11 mouse cellular contexts compared by ENCODE assay signal in the genomic region with DNA sequence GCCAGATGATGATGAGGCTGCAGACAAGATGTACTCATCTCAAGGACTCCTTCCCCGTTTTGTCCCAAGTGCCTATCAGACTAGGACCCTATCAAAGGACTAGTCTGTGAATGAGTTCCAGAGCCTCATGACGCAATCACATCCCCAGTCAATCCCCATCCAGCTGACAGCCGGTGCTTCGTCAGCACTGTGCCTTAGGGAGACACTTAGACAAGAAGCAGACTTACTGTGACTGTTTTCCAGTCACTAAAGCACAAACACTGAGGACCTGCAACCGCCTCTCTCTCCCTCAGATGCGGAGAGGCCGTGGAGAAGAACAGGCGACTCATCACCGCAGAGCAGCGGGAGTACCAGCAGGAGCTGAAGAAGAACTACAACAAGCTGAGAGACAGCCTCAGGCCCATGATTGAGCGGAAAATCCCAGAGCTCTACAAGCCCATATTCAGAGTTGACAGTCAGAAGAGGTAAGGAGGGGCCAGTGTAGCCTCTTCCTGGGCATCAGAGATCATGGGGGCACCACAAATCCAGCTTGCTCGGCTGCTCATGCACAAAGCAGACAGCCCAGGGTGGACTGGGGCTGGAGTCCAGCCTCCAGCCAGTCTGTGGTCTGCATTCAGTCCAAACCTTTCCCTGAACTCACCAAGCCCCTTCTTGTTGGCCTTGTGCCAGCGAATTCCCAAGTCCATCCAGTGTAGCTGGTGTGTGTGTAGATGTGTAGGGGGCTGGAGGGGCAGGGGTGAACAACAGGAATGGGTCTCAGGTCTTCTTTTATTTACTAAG. TPM values are rescaled to one million over a fixed set of nuclear protein-coding genes. Genes with fewer than 3 reads are reported as not detected.
A peak's percentile ranks its signal among the peaks of the same experiment; 100 is the strongest.
DNase-seq lines count a peak whose midpoint lies in the region; ATAC-seq and TF ChIP-seq lines count a peak whose summit lies in the region.
"Had no signal": no experiment of that assay in that cellular context is flagged by ENCODE, and none has a peak within 500 bp of the region (broad histone marks: within the 10 kb centered on the region; RNA-seq: fewer than 3 reads in every experiment).

No protein-coding gene starts in this region.

- peaks cover 11% of the 10 kb centered on the region in 2 experiments for H3K4me1 ChIP-seq in heart, embryonic 14.5 days (ENCODE audit: control insufficient read depth in 2 of 2, insufficient read depth in 2 of 2, low read length in 2 of 2)
- H3K4me1 ChIP-seq in stomach, embryonic 14.5 days (ENCODE audit: control insufficient read depth, insufficient read depth, low read length) = 0 out of 2 replicates have a peak, but pooled peaks cover 3% of the 10 kb centered on the region
- H3K4me1 ChIP-seq in stomach, postnatal 0 days (replicated peaks; ENCODE audit: control insufficient read depth, insufficient read depth) = no peaks in the 10 kb centered on the region
- H3K4me1 ChIP-seq in kidney, embryonic 15.5 days = peaks cover 28% of the 10 kb centered on the region

- H3K4me3 ChIP-seq in heart, embryonic 14.5 days (ENCODE audit: control insufficient read depth in 1 of 2, insufficient read depth in 1 of 2, low read depth in 1 of 2, low read length in 2 of 2) = no peak overlapping the region
- no peak overlapping the region for H3K4me3 ChIP-seq in stomach, embryonic 14.5 days (ENCODE audit: low read depth, low read length)
- no peak overlapping the region for H3K4me3 ChIP-seq in stomach, postnatal 0 days (ENCODE audit: low read depth, low read length)
- H3K4me3 ChIP-seq in kidney, embryonic 15.5 days (replicated peaks) = no peak overlapping the region
- H3K4me3 ChIP-seq: left cerebral cortex, adult 2 months had no signal

- no peak for TF ChIP-seq EP300 in stomach, postnatal 0 days (optimal IDR thresholded peaks at IDR 0.05)

- 45% methylated on average over 13 of the region's 13 CpGs for WGBS in heart, embryonic 14.5 days
- 69% methylated on average over 13 of the region's 13 CpGs for WGBS in stomach, embryonic 14.5 days
- 72% methylated on average over 13 of the region's 13 CpGs for WGBS in stomach, postnatal 0 days
- WGBS in kidney, embryonic 15.5 days = 65% methylated on average over 13 of the region's 13 CpGs

- no peak for DNase-seq in heart, adult 8-10 months (ENCODE audit: low spot score)
- DNase-seq in stomach, postnatal 0 days (ENCODE audit: low spot score) = no peak
- DNase-seq in urinary bladder, postnatal 10 days (ENCODE audit: low spot score) = no peak
- DNase-seq in T-cell, adult 2 months (ENCODE audit: low spot score) = no peak
- DNase-seq in right cerebral cortex, adult 18-20 months = no peak
- DNase-seq: right cerebral cortex, postnatal 14 days had no signal

- no peaks in the 10 kb centered on the region for H3K27me3 ChIP-seq in heart, embryonic 14.5 days (ENCODE audit: control insufficient read depth, insufficient read depth, low read length)
- no peaks in the 10 kb centered on the region for H3K27me3 ChIP-seq in stomach, embryonic 14.5 days (ENCODE audit: control insufficient read depth, insufficient read depth, low read length)
- H3K27me3 ChIP-seq in stomach, postnatal 0 days (ENCODE audit: control insufficient read depth, insufficient read depth, low read length) = no peaks in the 10 kb centered on the region
- no peaks in the 10 kb centered on the region for H3K27me3 ChIP-seq in kidney, embryonic 15.5 days
- H3K27me3 ChIP-seq: CH12.LX had no signal

- H3K9me3 ChIP-seq in heart, embryonic 14.5 days (ENCODE audit: control insufficient read depth, low read length) = no peaks in the 10 kb centered on the region
- H3K9me3 ChIP-seq in stomach, embryonic 14.5 days (ENCODE audit: control insufficient read depth, low read depth, low read length) = no peaks in the 10 kb centered on the region
- no peaks in the 10 kb centered on the region for H3K9me3 ChIP-seq in stomach, postnatal 0 days (ENCODE audit: control insufficient read depth, low read length)
- H3K9me3 ChIP-seq in kidney, embryonic 15.5 days (replicated peaks) = no peaks in the 10 kb centered on the region

- no peak for TF ChIP-seq CTCF in stomach, postnatal 0 days (IDR thresholded peaks at IDR 0.05; ENCODE audit: low read depth)

- peak overlapping the region; percentile 7; the same call in 1 of the 2 replicates for H3K9ac ChIP-seq in heart, embryonic 14.5 days (ENCODE audit: low read length)
- H3K9ac ChIP-seq in stomach, embryonic 14.5 days (replicated peaks; ENCODE audit: low read depth, low read length) = no peak overlapping the region
- no peak overlapping the region for H3K9ac ChIP-seq in stomach, postnatal 0 days (ENCODE audit: low read length)
- no peak overlapping the region for H3K9ac ChIP-seq in kidney, embryonic 15.5 days

- ATAC-seq in heart, embryonic 14.5 days (ENCODE audit: insufficient number of reproducible peaks, insufficient read depth, low FRiP score, low read depth) = no peak
- 0 out of 2 replicates have a peak, but pooled peaks have one; percentile 65 for ATAC-seq in stomach, embryonic 14.5 days (ENCODE audit: insufficient number of reproducible peaks, insufficient read depth, low FRiP score, low read depth)
- no peak for ATAC-seq in stomach, postnatal 0 days (ENCODE audit: low FRiP score, low TSS enrichment)
- ATAC-seq in kidney, embryonic 15.5 days (replicated peaks; ENCODE audit: low FRiP score) = peak; percentile 86

- no peaks in the 10 kb centered on the region for H3K36me3 ChIP-seq in heart, embryonic 14.5 days (ENCODE audit: control insufficient read depth, insufficient read depth, low read length)
- H3K36me3 ChIP-seq in stomach, embryonic 14.5 days (ENCODE audit: control insufficient read depth, insufficient read depth, low read length) = no peaks in the 10 kb centered on the region
- H3K36me3 ChIP-seq in stomach, postnatal 0 days (ENCODE audit: control insufficient read depth, insufficient read depth, low read length) = no peaks in the 10 kb centered on the region; the same call in 1 of the 2 replicates
- no peaks in the 10 kb centered on the region for H3K36me3 ChIP-seq in kidney, embryonic 15.5 days

- H3K4me2 ChIP-seq in heart, embryonic 14.5 days (ENCODE audit: low read length) = no peak overlapping the region
- no peak overlapping the region for H3K4me2 ChIP-seq in stomach, embryonic 14.5 days (replicated peaks; ENCODE audit: low read depth, low read length)
- no peak overlapping the region for H3K4me2 ChIP-seq in stomach, postnatal 0 days (replicated peaks; ENCODE audit: low read depth)
- H3K4me2 ChIP-seq in kidney, embryonic 15.5 days = 0 out of 2 replicates have a peak overlapping the region, but pooled peaks have one; percentile 0

- peak overlapping the region in 1 of 2 experiments; percentile 2; a peak in 1 of 4 replicates for H3K27ac ChIP-seq in heart, embryonic 14.5 days (replicated peaks in 1 of 2; ENCODE audit: control insufficient read depth in 1 of 2, insufficient read depth in 1 of 2, low read depth in 2 of 2, low read length in 2 of 2)
- no peak overlapping the region for H3K27ac ChIP-seq in stomach, embryonic 14.5 days (ENCODE audit: low read length)
- H3K27ac ChIP-seq in stomach, postnatal 0 days (replicated peaks) = no peak overlapping the region
- H3K27ac ChIP-seq in kidney, embryonic 15.5 days = peak overlapping the region; percentile 79
- H3K27ac ChIP-seq: left cerebral cortex, adult 2 months had no signal

RNA-seq across cellular contexts. Expression of a gene that starts 36.5 kb away (rescaled TPM):
- 43.2 and 46.4 TPM in 2 replicates for polyA plus RNA-seq in heart, embryonic 14.5 days (2014; fragmentation: Nextera tagmentation; extraction: Ambion mirVana)
- total RNA-seq in heart, adult 8-10 months (2022) = 10 to 100 TPM; 40.4 to 50.0 (median 45.6) TPM
- 21.8 and 24.7 TPM in 2 replicates for polyA plus RNA-seq in stomach, embryonic 14.5 days (2014; fragmentation: Nextera tagmentation; extraction: Ambion mirVana)
- polyA plus RNA-seq in stomach, postnatal 0 days (2015; fragmentation: Nextera tagmentation; extraction: Ambion mirVana) = 24.5 and 27.4 TPM in 2 replicates
- 26.2 and 26.5 TPM in 2 replicates for polyA plus RNA-seq in kidney, embryonic 15.5 days (2015; fragmentation: Nextera tagmentation; extraction: Ambion mirVana)

Comparison
In these comparisons a context has a peak if more than half of its experiments do, and no peak if none do; other contexts are left out.
1. ATAC-seq: peak in stomach, embryonic 14.5 days (single experiment) and kidney, embryonic 15.5 days (single experiment); none in heart, embryonic 14.5 days (single experiment) and stomach, postnatal 0 days (single experiment).